Mouse (Mus musculus) MEL (cell line): ENCODE data around the gene Srcap. TPM values are rescaled to one million over a fixed set of nuclear protein-coding genes. Genes with fewer than 3 reads are reported as not detected.

Experiments used
- DNase-seq: peaks from one replicate; pipeline ENCODE4 v3.0.0; 2011; ENCODE audit warnings: low read depth, low spot score
- H3K27ac ChIP-seq: 2 replicates; pipeline ENCODE4 v1.5.1; 2012; ENCODE audit warnings: low read depth, mild to moderate bottlenecking, control low read depth, low read length, moderate library complexity; ENCODE audit not compliant: control insufficient read depth
- H3K27me3 ChIP-seq, 2 experiments: fragments of 150-350 bp in 1 of 2; sonication (generic) in 1 of 2; 2 replicates each; pipeline ENCODE4 v1.6.1; 2012; ENCODE audit warnings: low read length in 2 of 2, mild to moderate bottlenecking in 2 of 2, improper control_type of control experiment in 1 of 2, moderate library complexity in 1 of 2; ENCODE audit not compliant: insufficient read depth in 2 of 2, control insufficient read depth in 1 of 2
- H3K36me3 ChIP-seq, 2 experiments: 2 replicates each; pipeline ENCODE4 v1.6.1; 2012 to 2014; ENCODE audit warnings: low read length in 2 of 2, improper control_type of control experiment in 1 of 2, inconsistent platforms in 1 of 2, mild to moderate bottlenecking in 1 of 2; ENCODE audit not compliant: insufficient read depth in 2 of 2, control insufficient read depth in 1 of 2
- H3K4me1 ChIP-seq, 2 experiments: fragments of 150-350 bp in 1 of 2; sonication (generic) in 1 of 2; 2 replicates each; pipeline ENCODE4 v1.6.1; 2012; ENCODE audit warnings: low read length in 2 of 2, improper control_type of control experiment in 1 of 2, mild to moderate bottlenecking in 1 of 2; ENCODE audit not compliant: insufficient read depth in 2 of 2, control insufficient read depth in 1 of 2
- H3K4me3 ChIP-seq, 2 experiments: fragments of 150-350 bp in 1 of 2; sonication (generic) in 1 of 2; 2 replicates each; pipeline ENCODE4 v1.5.1; 2012; ENCODE audit warnings: low read depth in 2 of 2, low read length in 2 of 2, mild to moderate bottlenecking in 2 of 2, moderate library complexity in 2 of 2, control low read depth in 1 of 2, improper control_type of control experiment in 1 of 2; ENCODE audit not compliant: control insufficient read depth in 1 of 2, insufficient read depth in 1 of 2
- H3K79me2 ChIP-seq: 2 replicates; pipeline ENCODE4 v1.6.1; 2012; ENCODE audit warnings: mild to moderate bottlenecking, low read length, moderate library complexity; ENCODE audit not compliant: control insufficient read depth, poor library complexity, insufficient read depth
- H3K9ac ChIP-seq: 2 replicates; pipeline ENCODE4 v1.6.1; 2012; ENCODE audit warnings: low read depth, mild to moderate bottlenecking, control low read depth, low read length, moderate library complexity; ENCODE audit not compliant: control insufficient read depth, poor library complexity, severe bottlenecking
- H3K9me3 ChIP-seq: fragments of 150-350 bp; sonication (generic); replicated peaks from 2 replicates; pipeline ENCODE4 v1.6.1; 2012; ENCODE audit warnings: mild to moderate bottlenecking, low read length, improper control_type of control experiment, moderate library complexity; ENCODE audit not compliant: insufficient read depth
- CHD2 ChIP-seq: IDR thresholded peaks from 2 replicates; pipeline ENCODE4 v1.6.1; 2011; ENCODE audit warnings: low read length, improper control_type of control experiment
- CTCF ChIP-seq, 3 experiments: IDR thresholded peaks in 2 of 3; conservative IDR thresholded peaks in 1 of 3; 2 replicates each; pipeline ENCODE4 v1.5.1; 2011 to 2012; ENCODE audit warnings: low read length in 3 of 3, low read depth in 2 of 3, mild to moderate bottlenecking in 2 of 3, improper control_type of control experiment in 1 of 3, inconsistent platforms in 1 of 3, mixed read lengths in 1 of 3, moderate library complexity in 1 of 3; ENCODE audit not compliant: control insufficient read depth in 1 of 3, insufficient read depth in 1 of 3, poor library complexity in 1 of 3, severe bottlenecking in 1 of 3
- EP300 ChIP-seq, 2 experiments: IDR thresholded peaks; 2 replicates each; pipeline ENCODE4 v1.6.1; 2011; ENCODE audit warnings: improper control_type of control experiment in 2 of 2, low read length in 2 of 2, low read depth in 1 of 2, mild to moderate bottlenecking in 1 of 2
- MAFK ChIP-seq: IDR thresholded peaks from 2 replicates; pipeline ENCODE4 v1.6.1; 2011; ENCODE audit warnings: low read depth, mild to moderate bottlenecking, low read length, improper control_type of control experiment, borderline replicate concordance
- MAX ChIP-seq: IDR thresholded peaks from 2 replicates; pipeline ENCODE4 v1.6.1; 2011; ENCODE audit warnings: low read length, improper control_type of control experiment
- MAZ ChIP-seq: IDR thresholded peaks from 2 replicates; pipeline ENCODE4 v1.6.1; 2012; ENCODE audit warnings: low read depth, mild to moderate bottlenecking, inconsistent platforms, low read length, improper control_type of control experiment
- MYB ChIP-seq: IDR thresholded peaks from 2 replicates; pipeline ENCODE4 v1.6.1; 2011; ENCODE audit warnings: mild to moderate bottlenecking, low read depth, low read length, improper control_type of control experiment
- NRF1 ChIP-seq: IDR thresholded peaks from 2 replicates; pipeline ENCODE4 v1.6.1; 2014; ENCODE audit warnings: low read depth, mild to moderate bottlenecking, inconsistent platforms, low read length, improper control_type of control experiment, moderate library complexity; ENCODE audit not compliant: poor library complexity, insufficient read depth, severe bottlenecking
- POLR2A ChIP-seq, 2 experiments: IDR thresholded peaks; 2 replicates each; pipeline ENCODE4 v1.6.1; 2011 to 2012; ENCODE audit warnings: low read length in 2 of 2, mild to moderate bottlenecking in 2 of 2, control low read depth in 1 of 2, improper control_type of control experiment in 1 of 2, low read depth in 1 of 2, moderate library complexity in 1 of 2; ENCODE audit not compliant: control insufficient read depth in 1 of 2, insufficient read depth in 1 of 2, poor library complexity in 1 of 2
- POLR2AphosphoS2 ChIP-seq: IDR thresholded peaks from 2 replicates; pipeline ENCODE4 v1.6.1; 2011; ENCODE audit warnings: low read length, improper control_type of control experiment
- POLR2AphosphoS5 ChIP-seq: IDR thresholded peaks from 2 replicates; pipeline ENCODE4 v1.6.1; 2012; ENCODE audit warnings: low read depth, borderline replicate concordance, mild to moderate bottlenecking, inconsistent platforms, low read length, moderate library complexity, mixed read lengths
- RAD21 ChIP-seq: IDR thresholded peaks from 2 replicates; pipeline ENCODE4 v1.6.1; 2011; ENCODE audit warnings: mild to moderate bottlenecking, low read depth, low read length, improper control_type of control experiment
- TCF12 ChIP-seq: IDR thresholded peaks from 2 replicates; pipeline ENCODE4 v1.6.1; 2014; ENCODE audit warnings: low read depth, mild to moderate bottlenecking, inconsistent platforms, low read length, improper control_type of control experiment, moderate library complexity
- USF1 ChIP-seq: IDR thresholded peaks from 2 replicates; pipeline ENCODE4 v1.6.1; 2014; ENCODE audit warnings: low read depth, mild to moderate bottlenecking, inconsistent platforms, low read length, improper control_type of control experiment, moderate library complexity
- ZC3H11A ChIP-seq: IDR thresholded peaks from 2 replicates; pipeline ENCODE4 v1.6.1; 2012; ENCODE audit warnings: low read depth, mild to moderate bottlenecking, inconsistent platforms, low read length, improper control_type of control experiment
- polyA plus RNA-seq, 2 experiments: library from polyadenylated mRNA; stranded (reverse) in 1 of 2; unstranded in 1 of 2; fragments of >175 nt in 1 of 2; fragments of >200 nt in 1 of 2; gene quantifications; 2 replicates each; pipeline versions ENCODE4 v1.2.1 to v1.2.4; 2012; ENCODE audit warnings: low replicate concordance in 2 of 2, low read depth in 1 of 2; ENCODE audit not compliant: insufficient read length in 2 of 2, insufficient read depth in 1 of 2, missing spikeins in 1 of 2
- total RNA-seq: library from RNA; depleted of rRNA; stranded (reverse); fragments of 300-350 nt; gene quantifications from 2 replicates; pipeline ENCODE4 v1.2.3, GENCODE M21; 2012

Gene Srcap
- total and polyA plus RNA-seq, 3 experiments, result 20.3 to 45.1 (median 34.3) TPM

- H3K9me3 ChIP-seq, result no peaks in the 10 kb centered on the region
- H3K9ac ChIP-seq, result no peak overlapping the region
- H3K27ac ChIP-seq, result no peak overlapping the region
- H3K79me2 ChIP-seq, result peaks cover 35% of the 10 kb centered on the region
- no peak overlapping the region for H3K4me3 ChIP-seq
- no peak for DNase-seq
- H3K4me1 ChIP-seq, result peaks cover 3 to 9% of the 10 kb centered on the region in 2 experiments; a peak in 2 of 4 replicates
- H3K27me3 ChIP-seq, result no peaks in the 10 kb centered on the region
- peaks cover 22 to 32% of the 10 kb centered on the region in 2 experiments for H3K36me3 ChIP-seq
- TF ChIP-seq USF1, result no peak
- TF ChIP-seq MAFK, result no peak
- TF ChIP-seq CTCF (IDR thresholded peaks at IDR 0.05 in 2 of 3, conservative IDR thresholded peaks at IDR 0.05 in 1 of 3; ENCODE audit: control insufficient read depth in 1 of 3, insufficient read depth in 1 of 3, low read depth in 2 of 3, low read length in 3 of 3, poor library complexity in 1 of 3, severe bottlenecking in 1 of 3), result no peak
- TF ChIP-seq RAD21, result no peak
- no peak for TF ChIP-seq NRF1
- no peak for TF ChIP-seq POLR2AphosphoS5
- no peak for TF ChIP-seq EP300 (IDR thresholded peaks at IDR 0.05; ENCODE audit: low read depth in 1 of 2, low read length in 2 of 2)
- no peak for TF ChIP-seq ZC3H11A
- TF ChIP-seq TCF12, result no peak
- no peak for TF ChIP-seq MAX
- no peak for TF ChIP-seq CHD2
Measured at GRCm38 (mm10) chr7:127516344-127516743, 4.6 kb downstream of the Srcap start.

- no peak within 1 kb of the TSS for H3K9ac ChIP-seq
- no peaks in the 10 kb centered on the region for H3K27me3 ChIP-seq
- H3K79me2 ChIP-seq, result peaks cover 17% of the 10 kb centered on the region
- H3K4me3 ChIP-seq, result no peak within 1 kb of the TSS
- no peak within 1 kb of the TSS for H3K27ac ChIP-seq
- TF ChIP-seq POLR2AphosphoS2, result no peak
- H3K4me1 ChIP-seq, result peaks cover 0 to 3% of the 10 kb centered on the region in 2 experiments; a peak in 1 of 4 replicates
- H3K36me3 ChIP-seq, result peaks cover 14 to 44% of the 10 kb centered on the region in 2 experiments
- no peak for DNase-seq
- H3K9me3 ChIP-seq, result no peaks in the 10 kb centered on the region
Measured at GRCm38 (mm10) chr7:127519284-127519683, 7.5 kb downstream of the Srcap start, which contains the start of gene Gm42715. Gene Gm42715, plus strand, starts transcription at chr7:127519584.

GRCm38 (mm10) chr7:127541671-127542070, 29.9 kb downstream of the Srcap start:
- Histone ChIP-seq H3K36me3 (peaks cover 0 to 52% of the 10 kb centered on the region in 2 experiments; a peak in 3 of 4 replicates), H3K27me3 (no peaks in the 10 kb centered on the region), H3K27ac (no peak overlapping the region), H3K9ac (no peak overlapping the region), H3K4me1 (no peaks in the 10 kb centered on the region), H3K9me3 (no peaks in the 10 kb centered on the region), H3K79me2 (peaks cover 4% of the 10 kb centered on the region; the same call in 1 of the 2 replicates), H3K4me3 (no peak overlapping the region)
- TF ChIP-seq RAD21 (no peak), MAZ (no peak), MYB (no peak), USF1 (no peak), ZC3H11A (no peak), POLR2AphosphoS5 (no peak), POLR2A (IDR thresholded peaks at IDR 0.05; ENCODE audit: control insufficient read depth in 1 of 2, insufficient read depth in 1 of 2, low read depth in 1 of 2, low read length in 2 of 2, poor library complexity in 1 of 2) (no peak), TCF12 (no peak)
- no peak for DNase-seq
